Mouse (Mus musculus): ENCODE results near the gene H2-Aa.
"Not testable (repeated sequence)": the region's sequence is repeated elsewhere in the genome, so short reads cannot be mapped to it uniquely, and the experiment has no call there.

The H2-Aa gene

DNA sequence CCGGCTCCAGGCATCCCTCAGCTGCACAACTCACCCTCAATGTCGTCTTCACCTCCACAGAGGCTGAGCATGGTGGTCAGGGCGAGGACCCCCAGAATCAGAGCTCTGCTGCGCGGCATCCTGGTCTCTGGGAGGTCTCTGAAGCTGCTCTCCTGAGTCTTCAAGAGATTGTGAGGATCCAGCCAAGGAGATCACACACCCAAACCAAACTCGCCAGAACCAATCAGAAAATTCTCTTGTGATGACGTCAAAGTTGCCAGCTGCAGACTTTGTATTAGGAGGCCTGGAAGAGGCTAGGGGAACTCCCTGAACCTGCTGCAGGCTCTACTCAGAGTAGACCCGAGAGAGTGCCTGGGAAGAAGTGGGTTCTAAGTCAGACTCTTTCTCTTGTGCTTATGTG is at the start of gene H2-Aa:
H2-Aa (minus strand) TSS at position 176 of the 400 bp plus-strand sequence.
- DNase-seq (ENCODE audit: low spot score) = peak; percentile 97

- DNase-seq (ENCODE audit: low spot score) = no peak
Observed at GRCm38 (mm10) chr17:34331200-34331599, 43.6 kb upstream of the H2-Aa start.

DNA sequence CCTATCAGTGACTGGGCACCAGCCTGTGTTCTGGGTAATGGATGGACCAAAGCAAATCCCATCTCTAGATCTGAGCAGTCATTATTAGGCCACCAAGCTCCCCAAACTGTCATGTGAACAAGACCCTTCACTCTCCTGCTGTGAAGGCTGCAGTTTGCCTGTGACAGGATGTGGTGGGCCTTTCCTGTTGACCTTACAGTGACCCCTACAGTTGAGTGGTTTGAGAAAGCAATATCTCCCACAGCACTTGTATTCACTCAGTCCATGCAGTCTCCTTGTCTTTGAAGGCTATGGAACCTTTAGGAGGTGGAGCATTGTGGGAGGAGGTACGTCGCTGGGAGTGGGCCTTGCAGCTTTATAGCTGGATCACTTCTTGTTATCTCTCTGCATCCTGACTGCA is 42.2 kb upstream of the H2-Aa start:
- no peak for DNase-seq (ENCODE audit: low spot score)

- DNase-seq (ENCODE audit: low spot score) = no peak
Observed at GRCm38 (mm10) chr17:34326373-34326772, 38.8 kb upstream of the H2-Aa start.

DNA sequence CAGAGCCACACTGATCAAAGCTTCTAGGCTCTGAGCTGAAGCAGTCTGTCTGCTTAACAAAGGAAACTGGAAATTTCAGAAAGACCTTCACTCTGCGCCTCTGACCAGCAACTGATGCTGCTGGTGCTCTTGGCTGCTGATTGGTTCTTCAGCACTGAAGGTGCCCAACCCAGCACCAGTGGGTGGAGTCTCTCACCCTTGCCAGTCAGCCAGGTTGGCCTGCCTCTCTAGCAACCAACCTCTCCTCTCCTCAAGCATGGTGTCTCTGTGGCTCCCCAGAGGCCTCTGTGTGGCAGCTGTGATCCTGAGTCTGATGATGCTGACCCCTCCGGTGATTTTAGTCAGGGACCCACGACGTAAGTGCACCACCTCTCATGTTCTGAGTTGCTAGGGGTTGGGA is 37.8 kb upstream of the H2-Aa start, which contains the start of gene H2-Eb2:
H2-Eb2 (plus strand) TSS at position 230 of the 400 bp plus-strand sequence.
- no peak for DNase-seq (ENCODE audit: low spot score)

- no peak for DNase-seq (ENCODE audit: low spot score)
Observed at GRCm38 (mm10) chr17:34317275-34317674, 29.7 kb upstream of the H2-Aa start.

GRCm38 (mm10) chr17:34316697-34317096 is 29.1 kb upstream of the H2-Aa start:
- no peak for DNase-seq (ENCODE audit: low spot score)

GRCm38 (mm10) chr17:34315512-34315911 is 27.9 kb upstream of the H2-Aa start:
- DNase-seq (ENCODE audit: low spot score) = no peak

- DNase-seq (ENCODE audit: low spot score) = no peak
Observed at GRCm38 (mm10) chr17:34314286-34314685, 26.7 kb upstream of the H2-Aa start.

- DNase-seq (ENCODE audit: low spot score) = peak; percentile 55
Observed at GRCm38 (mm10) chr17:34313393-34313792, 25.8 kb upstream of the H2-Aa start.

DNA sequence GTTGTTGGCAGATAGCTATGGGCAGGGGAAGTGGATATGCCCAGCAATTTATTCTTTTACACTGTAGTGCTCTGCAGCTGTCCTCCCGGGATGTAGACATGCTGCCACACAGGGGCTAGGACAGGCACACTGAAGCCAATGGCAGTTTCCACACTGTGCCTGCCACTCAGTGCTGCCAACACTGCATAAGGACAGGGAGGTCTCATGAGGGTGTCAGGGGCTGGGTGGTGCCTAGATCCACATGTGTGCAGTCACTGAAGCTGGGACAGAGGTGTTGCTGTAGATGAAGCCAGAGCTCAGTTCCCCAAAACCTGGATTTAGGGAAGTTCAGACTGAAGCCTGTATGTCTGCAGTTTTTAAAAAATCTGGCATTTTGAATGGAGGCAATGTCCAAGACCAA is 24.6 kb upstream of the H2-Aa start:
- DNase-seq (ENCODE audit: low spot score) = no peak

GRCm38 (mm10) chr17:34310526-34310925 is 22.9 kb upstream of the H2-Aa start:
- DNase-seq (ENCODE audit: low spot score) = not testable (repeated sequence)

DNA sequence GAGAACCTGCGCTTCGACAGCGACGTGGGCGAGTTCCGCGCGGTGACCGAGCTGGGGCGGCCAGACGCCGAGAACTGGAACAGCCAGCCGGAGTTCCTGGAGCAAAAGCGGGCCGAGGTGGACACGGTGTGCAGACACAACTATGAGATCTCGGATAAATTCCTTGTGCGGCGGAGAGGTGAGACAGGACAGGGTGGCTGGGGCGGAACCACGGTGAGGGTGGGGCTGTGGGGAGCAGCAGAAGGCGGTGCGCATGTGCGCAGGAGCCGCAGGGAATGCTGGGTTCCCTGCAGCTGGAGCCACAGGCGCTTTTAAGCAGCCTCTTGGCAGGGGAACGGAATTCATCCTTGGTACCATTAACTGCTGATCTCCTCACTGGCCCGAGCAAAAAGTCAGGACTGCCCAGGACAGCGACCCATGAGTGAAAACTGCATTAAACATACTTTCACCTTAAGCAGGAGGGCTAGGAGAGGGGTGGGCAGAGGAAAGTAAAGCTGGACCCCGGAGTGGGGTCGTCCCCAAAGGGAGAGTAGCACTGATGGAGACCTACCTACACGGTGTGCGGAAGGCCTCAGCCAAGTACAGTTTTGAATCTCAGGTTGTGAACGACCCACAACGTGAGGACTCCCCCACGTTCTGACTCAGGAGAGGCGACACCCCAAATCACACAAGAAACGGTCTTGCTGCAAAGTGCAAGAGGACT is 22.2 kb upstream of the H2-Aa start:
- DNase-seq (ENCODE audit: low spot score) = no peak

- no peak for DNase-seq (ENCODE audit: low spot score)
Observed at GRCm38 (mm10) chr17:34309225-34309624, 21.6 kb upstream of the H2-Aa start.

GRCm38 (mm10) chr17:34308161-34308560 is 20.5 kb upstream of the H2-Aa start:
- DNase-seq (ENCODE audit: low spot score) = no peak

DNA sequence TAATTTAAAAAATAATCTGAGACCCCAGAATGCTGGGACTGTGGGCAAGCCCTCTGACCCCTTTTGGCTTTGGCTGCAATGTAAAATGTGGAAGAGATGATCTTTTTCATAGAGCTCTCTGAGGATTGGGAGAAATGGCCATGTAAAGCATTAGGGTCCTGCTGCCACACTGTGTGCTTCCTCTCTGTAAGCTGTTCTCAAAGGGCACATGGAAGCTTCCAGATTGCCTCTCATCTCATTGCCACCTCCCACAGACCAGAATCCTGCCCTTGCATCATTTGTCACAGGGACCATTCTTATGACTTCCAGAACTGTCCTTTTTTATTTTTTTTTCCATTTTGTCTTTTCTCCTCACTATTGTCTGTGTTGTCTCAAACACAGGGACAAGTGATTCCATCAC is 19.6 kb upstream of the H2-Aa start:
- DNase-seq (ENCODE audit: low spot score) = no peak

DNA sequence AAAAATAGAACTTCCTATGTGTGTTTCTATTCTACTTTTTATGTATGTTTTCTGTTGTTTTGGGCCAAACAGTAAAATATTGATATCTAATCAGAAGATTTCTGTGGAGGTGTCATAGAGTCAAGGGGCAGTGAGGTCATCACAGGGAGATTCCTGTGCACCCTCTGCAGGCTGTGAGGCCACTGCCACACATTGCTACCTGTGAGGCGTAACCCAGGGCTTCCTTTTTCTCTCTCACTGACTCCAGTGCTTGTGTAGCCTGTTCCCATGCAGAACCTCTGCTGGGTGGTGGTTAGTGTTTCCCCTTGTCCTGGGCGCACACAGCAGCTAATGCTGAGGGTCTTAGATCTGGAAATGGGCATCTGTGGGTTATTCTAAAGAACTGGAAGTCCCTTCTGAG is 18.8 kb upstream of the H2-Aa start:
- DNase-seq (ENCODE audit: low spot score) = no peak

- DNase-seq (ENCODE audit: low spot score) = peak; percentile 95
Observed at GRCm38 (mm10) chr17:34305380-34306030, 17.9 kb upstream of the H2-Aa start, which contains the start of gene H2-Eb1. TSS of gene H2-Eb1 (plus strand) at chr17:34305867.

DNA sequence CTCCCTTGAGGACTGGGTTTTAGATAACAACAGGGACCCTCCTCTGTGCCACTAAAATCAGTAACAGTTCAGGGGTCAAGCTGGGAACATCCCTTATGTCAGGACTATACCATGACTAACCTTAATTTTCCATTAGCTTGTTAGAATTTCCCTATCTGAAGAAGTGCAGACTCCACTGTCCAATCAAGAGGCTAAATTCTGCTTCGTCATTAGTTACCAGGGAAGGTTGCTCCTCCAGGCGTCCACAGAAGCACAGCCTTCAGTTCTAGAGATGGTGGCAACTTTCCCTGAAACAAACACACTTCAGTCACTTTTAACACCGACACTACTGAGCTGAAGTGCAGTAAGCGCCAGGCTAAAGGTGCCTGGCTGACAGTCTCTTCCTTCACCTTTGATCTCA is 17.1 kb upstream of the H2-Aa start:
- peak; percentile 85 for DNase-seq (ENCODE audit: low spot score)

DNA sequence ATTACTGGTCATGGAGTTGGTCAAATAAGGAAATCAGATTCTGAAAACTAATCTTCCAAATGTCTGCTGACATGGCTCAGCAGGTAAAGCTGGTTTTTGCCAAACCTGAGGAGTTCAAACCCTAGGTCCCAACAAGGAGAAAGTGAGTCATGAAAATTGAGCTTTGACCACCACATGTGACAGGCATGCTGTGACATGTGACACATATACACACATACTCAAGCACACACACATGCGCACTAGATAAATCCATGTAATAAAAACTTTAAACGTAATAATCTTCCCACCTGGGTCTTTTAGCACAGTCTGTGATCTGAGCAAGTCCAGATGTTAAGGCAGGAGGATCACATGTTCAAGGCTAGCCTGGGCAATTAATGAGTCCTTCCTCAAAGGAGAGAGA is 16.2 kb upstream of the H2-Aa start:
- no peak for DNase-seq (ENCODE audit: low spot score)

- no peak for DNase-seq (ENCODE audit: low spot score)
Observed at GRCm38 (mm10) chr17:34301670-34302190, 14.1 kb upstream of the H2-Aa start.

DNA sequence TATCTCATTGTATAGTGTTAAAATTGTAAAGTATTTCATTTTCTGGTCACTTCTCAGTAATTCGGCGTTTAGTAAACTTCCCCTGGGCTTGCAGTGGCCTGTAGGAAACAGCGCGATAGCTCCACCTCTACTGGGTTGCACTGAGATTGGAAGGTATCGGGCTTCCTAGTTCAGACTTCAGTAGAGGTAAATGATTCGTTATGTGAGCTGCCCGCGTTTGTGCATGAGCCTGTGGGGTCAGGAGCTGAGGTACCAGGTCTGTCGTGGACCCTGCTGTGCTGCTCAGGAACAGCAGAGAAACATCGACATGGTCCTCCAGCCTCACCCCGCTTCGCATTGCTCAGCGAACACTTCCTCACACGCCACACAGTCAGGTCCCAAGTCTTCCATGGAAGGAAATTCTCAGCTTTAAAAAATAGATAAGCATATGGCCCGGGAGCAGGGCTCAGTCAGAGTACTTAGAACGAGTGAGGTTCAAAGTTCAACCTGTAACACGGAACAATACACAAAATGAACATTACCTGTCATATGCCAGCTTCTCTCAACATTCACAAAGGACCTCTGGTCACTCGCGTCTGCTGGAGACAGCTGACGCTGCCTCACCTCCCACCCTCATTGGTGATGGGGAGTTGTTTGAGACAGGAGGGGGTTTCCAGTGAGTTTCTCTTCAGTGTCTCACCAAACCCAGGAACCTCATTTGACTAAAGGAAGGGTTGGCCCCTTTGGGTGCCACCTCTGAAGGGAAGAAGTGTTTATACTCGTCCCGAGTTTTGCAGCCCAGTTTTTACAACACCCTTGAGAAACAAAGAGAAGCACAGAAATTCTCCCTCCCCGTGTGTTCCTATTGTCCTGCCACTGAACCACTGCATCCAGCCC is 13.3 kb upstream of the H2-Aa start:
- DNase-seq (ENCODE audit: low spot score) = no peak

Measured in layer of hippocampus, adult 9-10 months (tissue).